Mouse (Mus musculus) retina, postnatal 7 days (tissue): Measurements from ENCODE around the gene Zscan4-ps2.
"Not testable (repeated sequence)": the region's sequence is repeated elsewhere in the genome, so short reads cannot be mapped to it uniquely, and the experiment has no call there.

Experiments
- DNase-seq: peaks from one replicate; pipeline ENCODE4 v3.0.0-alpha.2; 2012; ENCODE audit warnings: low read depth, low spot score

The Zscan4-ps2 gene

GRCm38 (mm10) chr7:11514010-11514409 lies at the start of gene Zscan4-ps2:
Gene Zscan4-ps2, plus strand, starts transcription at chr7:11514310.
- not testable (repeated sequence) for DNase-seq
